Mouse (Mus musculus) gonadal fat pad, adult 2 months (tissue): ENCODE measurements around the gene Mterf1a. TPM values are rescaled to one million over a fixed set of nuclear protein-coding genes. Genes with fewer than 3 reads are reported as not detected.
"Not testable (repeated sequence)": the region's sequence is repeated elsewhere in the genome, so short reads cannot be mapped to it uniquely, and the experiment has no call there.

ENCODE experiments used
- DNase-seq: peaks from one replicate; pipeline ENCODE4 v3.0.0-alpha.2; 2012; ENCODE audit warnings: low read depth
- polyA plus RNA-seq: library from polyadenylated mRNA; depleted of rRNA; stranded (reverse); fragments of >200 nt; gene quantifications from 2 replicates; pipeline ENCODE4 v1.2.3, GENCODE M21; 2012; rRNA removed

Gene Mterf1a
- polyA plus RNA-seq = 1.2 and 1.5 TPM in 2 replicates

DNA sequence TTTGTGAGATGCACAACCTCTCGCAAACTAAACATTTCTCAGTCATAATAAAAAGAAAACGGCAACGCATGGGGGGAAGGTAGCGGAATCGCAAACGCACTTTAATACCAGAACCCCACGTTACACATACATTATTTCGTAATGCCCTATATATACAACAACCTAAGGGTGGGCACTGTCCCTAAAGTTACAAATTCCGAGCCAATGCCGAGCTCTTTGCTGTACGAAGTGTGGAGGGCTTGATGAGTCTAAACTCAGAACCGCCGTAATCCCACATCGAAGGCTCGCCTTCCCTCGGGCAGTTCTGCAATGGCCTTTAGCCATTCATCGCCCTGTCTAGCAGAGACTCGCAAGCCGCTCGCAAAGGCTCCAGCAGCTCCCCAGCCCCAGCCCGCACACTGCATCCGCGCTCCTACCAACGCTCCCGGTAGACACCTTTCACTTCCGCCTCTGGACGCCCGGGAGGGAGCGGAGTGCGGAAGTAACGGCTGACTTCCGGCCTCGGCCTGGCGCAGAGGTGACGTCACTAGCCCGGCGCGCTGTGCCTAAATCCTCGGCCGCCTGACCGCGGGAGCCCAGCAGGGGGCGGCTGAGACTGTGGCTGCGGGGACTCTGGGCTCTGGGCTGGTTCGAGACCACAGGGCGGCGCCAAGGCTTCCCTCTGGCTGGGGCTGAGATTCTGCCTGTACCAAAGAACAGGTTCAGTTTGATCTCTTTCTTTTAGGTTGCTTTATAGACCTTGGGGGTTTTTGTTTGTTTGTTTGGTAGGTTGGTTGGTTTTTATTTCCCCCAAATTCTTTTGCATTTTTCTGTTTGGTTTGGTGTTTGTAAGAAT is at the start of gene Mterf1a:
Mterf1a (minus strand) TSS at position 475 of the 835 bp plus-strand sequence.
- not testable (repeated sequence) for DNase-seq

DNA sequence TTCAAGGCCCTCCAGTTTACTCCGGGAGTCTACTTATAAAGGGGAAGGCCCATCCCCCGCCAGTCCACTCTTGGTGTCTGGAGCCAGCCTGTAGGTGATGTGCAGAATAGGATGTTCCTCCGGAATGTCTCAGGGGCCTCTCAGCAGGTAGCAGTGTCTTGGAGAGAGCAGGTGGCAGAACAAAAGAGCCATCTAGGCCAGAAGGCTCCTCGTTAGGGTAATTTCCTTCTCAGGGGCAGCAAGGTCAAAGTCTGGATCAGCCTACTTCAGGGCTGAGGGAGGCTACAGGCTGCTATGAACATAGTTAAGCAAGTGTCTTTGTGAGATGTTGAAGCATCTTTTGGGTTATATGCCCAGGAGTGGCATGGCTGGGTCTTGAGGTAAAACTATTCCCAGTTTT is 49.4 kb upstream of the Mterf1a start:
- DNase-seq = not testable (repeated sequence)

DNA sequence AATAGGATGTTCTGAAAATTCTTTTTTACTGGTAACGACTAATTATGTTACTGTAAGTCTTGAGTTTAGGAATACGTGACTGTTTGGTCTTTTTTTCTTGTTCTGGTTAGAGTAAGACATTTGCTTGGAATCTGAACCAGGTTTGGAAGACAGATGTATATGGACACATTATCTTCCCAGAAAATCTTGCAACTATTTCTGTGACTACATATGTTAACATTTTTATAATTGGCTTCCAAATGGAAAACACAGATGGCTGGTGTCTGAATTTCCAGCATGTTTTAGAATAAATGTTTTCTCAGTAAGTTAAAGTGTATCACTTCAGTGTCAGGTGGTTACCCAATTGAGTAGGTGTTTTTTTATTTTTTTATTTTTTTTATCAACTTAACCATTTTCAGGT is 47.5 kb upstream of the Mterf1a start:
- no peak for DNase-seq

DNA sequence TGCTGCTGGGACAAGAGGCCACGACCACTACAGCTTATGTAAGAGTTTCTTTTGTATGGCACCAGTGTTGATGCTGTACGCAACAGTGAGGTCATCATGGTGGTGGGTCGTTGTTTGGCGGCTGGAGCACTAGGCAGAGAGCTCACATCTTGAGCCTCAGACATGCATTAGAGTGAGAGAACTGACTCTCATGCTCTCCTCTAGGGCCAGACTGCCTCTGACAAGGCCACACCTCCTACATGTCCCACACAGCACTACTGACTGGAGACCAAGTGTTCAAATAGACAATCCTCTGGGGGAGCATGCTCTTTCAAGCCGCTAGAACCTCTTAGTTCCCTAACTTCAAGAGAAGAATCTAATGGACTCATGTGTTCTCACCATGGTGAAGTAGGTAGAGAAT is 45.6 kb upstream of the Mterf1a start:
- no peak for DNase-seq

DNA sequence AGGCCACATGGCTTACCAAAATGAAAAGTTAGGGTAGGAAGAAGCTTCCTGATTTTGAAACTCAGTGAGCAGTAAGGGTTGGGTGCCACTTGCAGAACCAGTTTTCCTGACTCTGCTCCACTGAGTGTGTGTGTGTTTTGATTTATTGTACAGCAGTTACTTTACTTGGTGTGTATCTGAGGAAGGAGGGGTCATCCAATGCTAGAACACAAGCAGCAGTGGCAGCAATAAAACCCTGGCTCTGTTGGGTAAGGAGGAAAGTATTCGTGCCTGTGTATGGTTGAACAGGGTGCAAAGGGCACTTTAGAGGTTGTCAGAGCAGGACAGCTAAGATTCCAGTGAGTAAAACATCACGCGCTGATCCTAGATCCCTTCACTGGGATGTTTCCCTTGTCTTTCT is 45.2 kb upstream of the Mterf1a start:
- no peak for DNase-seq

DNA sequence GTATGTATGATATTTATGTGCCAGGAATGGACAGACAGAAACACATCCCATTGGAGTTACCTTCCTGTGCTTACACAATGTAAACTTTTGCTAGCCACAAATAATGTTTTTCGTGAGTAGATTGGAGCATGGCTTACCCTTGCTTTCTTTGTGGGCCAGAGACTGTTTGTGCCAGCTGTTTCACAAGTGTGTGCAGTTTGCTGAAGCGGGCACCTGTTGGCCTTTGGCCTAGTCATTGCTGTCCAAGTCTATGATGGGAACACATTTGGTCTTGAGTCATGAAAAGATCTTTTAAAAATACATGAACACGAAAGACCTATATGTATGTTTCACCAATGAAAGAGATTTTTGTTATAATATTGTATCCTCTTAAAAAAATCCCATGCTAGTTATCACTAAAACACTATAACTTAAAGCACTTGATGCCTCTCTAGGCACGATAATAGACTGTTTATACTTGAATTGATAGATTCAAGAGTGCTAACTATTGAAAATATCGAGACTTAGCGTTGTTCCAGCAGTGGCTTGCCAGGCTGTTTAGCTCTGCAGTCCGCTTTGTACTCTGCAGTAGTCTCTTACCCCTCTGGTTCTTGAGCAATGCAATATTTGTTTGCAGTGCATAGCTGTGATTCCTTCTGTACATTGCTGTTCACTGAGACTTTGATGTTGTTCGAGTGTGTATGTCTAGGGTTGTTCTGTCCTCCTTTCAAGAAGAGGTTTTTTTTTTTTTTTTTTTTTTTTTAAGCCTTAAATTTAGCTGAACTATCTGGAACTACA is 42.2 kb upstream of the Mterf1a start:
- no peak for DNase-seq

DNA sequence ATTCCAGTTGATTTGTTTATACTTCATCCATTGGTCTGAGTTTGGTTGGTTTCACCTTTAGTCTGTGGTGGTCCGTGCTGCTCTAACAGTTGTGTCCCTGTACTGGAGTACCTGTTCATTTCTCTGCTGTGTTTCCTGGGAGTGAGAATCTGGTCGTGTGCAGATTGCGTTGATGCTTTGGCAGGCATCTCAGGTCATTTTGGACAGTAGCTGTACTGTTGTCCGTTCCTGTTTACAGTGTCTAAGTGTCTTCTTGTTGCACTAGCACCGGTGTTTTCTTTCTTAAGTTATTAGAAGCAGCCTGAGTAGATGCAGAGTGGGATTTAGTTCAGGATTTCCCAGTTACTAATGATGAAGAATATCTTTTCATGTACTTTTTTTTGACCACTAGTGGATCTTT is 41.5 kb upstream of the Mterf1a start:
- DNase-seq = no peak

DNA sequence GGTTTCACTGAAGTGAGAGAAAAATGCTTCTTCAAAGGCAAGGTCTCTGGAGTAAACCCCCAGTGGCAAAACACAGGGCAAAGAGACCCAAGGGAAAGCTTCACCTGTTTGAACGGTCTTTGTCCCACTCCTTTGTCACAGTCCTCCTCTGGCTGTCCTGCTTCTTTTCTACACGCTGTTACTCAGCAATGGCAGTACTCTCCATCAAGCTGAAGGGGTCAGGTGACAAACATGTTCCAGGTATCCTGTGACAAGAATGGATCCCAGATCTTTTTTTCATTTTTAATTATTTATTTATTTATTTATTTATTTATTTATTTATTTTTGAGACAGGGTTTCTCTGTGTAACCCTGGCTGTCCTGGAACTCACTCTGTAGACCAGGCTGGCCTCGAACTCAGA is 39.8 kb upstream of the Mterf1a start:
- no peak for DNase-seq

DNA sequence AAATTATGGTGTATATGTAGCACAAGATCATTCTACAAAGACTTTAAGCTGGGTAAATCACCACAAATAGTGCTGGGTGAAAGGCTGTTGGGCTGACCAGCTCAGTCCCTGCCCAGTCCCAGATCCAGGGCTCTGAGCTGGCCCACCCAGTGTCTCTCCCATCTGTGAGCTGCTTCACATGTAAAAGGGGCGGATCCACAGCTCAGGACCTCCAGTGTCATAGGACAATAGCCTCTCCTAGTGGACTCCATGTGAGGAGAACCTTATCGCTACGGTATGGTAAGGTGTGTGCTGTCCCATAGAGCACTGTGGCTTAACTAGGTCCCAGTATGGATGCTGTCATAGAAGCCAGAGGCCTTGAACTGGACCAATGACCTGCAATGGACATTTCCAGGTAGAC is 37.9 kb upstream of the Mterf1a start:
- DNase-seq = no peak

DNA sequence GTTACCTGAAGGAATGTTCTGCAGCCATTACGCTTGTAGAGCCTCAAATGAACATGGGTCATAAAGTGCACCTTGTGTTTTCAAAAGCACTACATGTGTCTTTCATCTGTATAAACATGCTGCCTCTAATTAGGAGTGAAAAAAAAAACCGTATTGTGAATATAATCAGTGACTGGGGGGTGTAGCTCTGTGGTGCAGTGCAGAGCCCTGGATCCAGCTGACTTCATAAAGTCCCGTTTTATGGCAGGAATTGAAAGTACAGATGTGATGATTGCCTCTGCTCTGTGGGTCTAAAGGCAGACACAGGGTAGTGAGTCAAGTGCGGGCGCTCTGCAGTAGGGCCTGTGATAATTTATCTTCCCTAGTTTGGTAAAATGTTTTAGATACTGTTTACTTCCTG is 37.0 kb upstream of the Mterf1a start:
- DNase-seq = no peak

DNA sequence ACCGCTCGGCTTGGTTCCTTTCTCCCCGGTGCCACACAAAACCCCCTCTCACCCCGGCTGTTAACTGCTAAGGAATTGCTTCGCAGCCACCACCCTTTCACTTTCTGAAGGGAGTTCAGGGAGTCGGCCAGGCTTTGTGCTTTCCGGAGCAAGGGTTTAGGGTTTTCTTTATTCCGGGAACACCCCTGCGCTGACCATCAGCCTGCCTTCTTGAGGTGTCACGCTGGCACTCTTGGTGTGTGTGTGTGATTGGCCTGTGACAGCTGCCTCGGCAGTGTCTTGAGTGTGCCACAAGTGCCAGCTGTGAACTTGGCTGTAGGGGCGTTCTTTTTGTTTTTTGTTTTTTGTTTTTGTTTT is 34.9 kb upstream of the Mterf1a start:
- DNase-seq = no peak

DNA sequence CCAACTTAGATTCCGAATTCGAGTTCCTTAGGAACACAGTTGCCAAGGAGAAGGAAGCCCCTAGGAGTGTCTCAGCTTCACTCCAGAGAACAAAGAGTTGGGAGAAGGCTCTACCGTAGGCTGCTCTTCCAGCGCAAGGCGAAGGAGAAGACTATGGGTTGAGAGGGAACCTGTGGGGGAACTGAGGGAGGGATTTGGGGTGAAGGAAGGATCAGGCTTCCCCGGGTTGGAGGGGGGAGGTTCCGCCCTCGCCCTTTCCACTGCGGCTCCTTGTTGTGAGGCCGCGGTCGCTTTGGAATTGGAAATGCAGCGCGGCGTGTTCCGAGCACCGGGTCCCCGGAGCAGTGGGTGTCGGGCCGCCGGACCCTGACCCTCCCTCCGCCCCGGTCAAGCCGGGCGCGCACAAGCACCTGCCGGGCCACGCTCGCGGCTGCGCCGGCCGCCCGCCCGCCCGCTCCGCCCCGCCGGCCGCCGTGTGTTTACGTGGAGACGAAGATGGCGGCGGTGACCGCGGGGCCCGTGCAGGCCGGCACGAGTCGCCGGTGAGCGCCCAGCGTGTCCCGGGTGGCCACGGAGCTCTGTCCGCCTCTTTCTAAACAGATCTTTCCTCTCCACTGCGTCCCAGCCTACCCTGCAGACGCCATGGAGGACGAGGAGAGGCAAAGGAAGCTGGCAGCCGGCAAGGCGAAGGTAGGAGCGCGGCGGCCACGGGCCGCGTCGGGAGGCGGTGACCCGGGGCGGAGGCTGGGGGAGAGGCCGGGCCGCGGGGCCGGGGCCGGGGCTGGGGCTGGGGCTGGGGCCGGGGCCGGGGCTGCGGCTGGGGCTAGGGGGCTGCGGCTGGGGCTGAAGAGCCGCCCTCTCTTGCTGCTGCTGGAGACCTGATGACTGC is 34.3 kb upstream of the Mterf1a start, which contains the start of gene Akap9:
Akap9 (plus strand) TSS at position 254 of the 889 bp plus-strand sequence.
- no peak for DNase-seq

DNA sequence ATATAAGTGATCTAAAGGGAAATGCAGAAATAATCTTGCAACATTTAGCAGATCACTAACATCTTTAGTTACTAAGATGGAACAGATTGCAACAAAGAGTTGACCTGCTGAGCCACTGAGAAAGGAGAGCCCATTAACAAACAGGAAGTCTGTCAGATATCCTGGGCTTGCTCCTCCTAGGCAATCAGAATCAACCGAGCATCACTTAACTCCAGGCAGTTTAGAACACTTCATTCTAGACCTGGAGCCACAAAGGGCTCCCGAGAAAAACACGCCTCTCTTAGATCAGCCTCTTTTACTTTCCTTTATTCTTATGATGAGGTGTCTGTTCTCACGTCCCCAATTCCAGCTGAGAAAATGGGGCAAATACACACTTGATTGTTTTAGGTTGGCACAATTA is 32.9 kb upstream of the Mterf1a start:
- no peak for DNase-seq

DNA sequence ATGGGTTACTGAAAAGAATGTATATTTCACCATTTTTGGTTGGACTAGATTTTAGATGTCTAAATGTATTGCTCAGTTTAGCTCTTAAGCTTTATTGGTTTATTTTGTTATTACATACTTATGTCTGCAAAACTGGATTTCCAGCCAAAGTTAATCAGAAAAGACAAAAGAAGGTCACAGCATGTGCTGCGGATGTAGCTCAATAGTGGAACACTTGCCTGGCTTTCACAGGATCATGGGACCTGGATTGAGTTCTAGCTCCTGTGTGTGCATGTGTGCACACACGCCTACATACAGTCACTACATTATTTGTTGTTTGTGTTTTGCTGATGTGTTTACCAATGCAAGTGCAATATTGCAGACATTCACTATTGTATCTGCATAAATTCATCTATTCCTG is 28.6 kb upstream of the Mterf1a start:
- no peak for DNase-seq

DNA sequence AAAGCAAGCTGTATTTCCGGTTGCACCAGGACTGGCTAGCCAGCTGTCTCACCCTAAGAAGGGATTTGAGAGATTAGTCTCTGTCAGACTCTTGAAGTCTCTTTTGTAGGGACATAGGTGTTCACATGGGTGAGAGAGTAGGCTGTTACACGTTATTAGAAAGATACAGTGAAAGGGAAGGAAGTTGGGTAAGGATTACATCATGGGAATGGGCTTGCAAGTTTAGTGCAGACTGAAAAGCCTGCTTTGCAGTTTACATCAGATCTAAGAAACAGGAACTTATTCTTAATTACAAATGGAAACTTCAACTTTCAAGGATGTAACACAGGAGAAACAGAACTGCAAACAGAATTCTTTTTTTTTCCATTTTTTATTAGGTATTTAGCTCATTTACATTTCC is 11.7 kb upstream of the Mterf1a start:
- DNase-seq = no peak

DNA sequence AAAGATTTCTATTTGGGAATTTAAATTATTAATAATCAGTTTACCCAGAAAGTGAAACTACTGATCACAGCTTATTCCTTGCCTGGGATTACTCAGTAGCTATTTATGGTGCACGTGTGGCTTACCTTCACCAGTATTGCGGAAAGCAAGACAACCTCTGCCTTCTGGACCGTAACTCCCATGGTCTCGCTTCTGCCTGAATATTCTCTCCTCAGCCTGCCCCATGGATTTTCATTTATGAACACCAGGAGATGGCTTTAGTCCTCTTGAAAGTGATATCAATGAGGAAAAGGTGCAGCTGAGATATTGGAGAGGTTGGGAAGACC is 524 bp upstream of the Mterf1a start:
- not testable (repeated sequence) for DNase-seq

DNA sequence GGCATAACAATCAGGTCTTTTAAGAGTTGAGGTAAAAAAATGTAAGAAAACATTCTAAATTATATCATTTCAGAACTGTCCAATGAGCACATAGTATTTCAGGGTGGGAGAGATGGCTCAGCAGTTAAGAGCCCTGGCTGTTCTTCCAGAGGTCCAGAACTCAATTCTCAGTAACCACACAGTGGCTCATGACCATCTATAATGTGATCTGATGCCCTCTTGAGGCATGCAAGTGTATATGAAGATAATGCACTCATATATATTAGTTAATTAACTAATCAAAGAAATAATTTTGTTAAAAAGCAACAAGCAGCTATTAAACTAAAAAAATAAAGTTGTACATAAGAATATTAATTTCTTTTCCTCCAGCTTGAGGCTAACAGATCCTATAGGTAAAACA is 4.5 kb downstream of the Mterf1a start:
- DNase-seq = no peak

DNA sequence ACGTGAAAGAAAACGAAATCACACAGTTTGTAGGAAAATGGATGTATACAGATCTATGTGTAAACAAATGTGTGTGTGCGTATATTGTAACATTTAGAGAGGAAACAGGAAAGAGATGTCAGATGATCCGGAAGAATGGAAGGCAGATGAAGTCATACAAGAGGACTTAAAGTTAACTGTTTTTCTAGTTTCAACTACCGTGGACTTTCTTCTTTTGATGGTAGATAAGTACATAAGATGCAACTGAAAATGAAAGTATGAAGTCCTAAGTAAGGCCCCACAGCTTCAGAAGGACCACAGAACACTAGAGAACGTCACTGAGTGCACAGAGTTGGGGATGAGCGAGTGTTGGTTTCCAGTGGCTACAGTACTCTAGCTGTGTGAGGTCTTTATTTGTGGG is 6.9 kb downstream of the Mterf1a start:
- DNase-seq = not testable (repeated sequence)

DNA sequence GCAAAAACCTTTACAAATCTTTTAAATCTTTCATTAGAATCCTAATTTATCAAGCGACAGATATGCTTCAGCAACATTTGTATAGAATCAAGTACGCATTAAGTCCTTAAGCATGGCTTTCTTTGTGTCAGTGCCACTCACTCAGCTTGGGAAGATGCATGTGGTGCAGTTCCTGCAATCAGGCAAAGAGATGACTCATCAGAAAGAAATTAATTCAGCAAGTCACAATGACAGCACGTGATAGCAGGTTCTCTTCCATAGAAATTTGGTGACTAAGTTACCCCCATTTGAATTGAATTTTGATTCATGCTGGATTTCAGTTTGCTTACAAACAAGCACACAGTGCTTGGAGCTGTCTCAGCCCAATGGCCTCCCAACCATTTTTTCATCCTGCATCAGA is 20.2 kb downstream of the Mterf1a start:
- DNase-seq = no peak

DNA sequence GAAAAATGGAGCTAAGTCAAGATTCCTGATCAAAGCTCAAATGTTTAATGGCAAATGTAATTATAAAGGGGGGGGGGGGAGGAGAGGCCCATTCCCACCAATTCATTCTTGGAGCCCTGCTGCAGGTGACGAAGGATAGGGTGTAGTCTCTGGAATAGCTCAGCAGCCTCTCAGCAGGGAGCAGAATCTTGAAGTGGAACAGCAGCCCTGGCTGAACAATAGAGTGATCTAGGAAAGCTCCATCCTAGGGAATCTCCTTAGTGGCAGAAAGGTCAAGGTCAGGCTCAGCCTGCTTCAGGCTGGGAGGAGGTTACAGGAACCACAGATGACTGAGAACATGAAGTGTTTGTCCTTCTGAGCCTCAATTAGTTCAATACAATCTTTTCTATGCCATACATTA is 21.4 kb downstream of the Mterf1a start:
- DNase-seq = no peak

DNA sequence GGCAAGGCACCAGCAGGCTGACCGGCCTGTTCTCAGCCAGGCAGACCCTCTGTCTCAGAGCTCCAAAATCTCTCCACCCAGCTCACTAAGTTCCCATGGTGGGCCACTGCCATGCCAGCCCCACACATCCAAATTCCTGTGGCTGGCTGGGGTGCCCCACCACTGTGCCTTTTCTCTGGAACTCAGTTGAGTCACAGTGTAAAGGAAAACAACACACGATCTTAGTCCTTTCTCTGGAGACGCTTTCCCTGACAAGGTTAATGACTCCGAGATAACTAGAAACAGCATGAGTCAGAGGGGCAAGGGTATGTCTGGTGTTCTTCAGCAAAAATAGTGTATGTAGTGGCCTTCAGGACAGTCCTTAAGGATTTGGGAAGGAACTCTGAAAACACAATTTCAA is 23.6 kb downstream of the Mterf1a start:
- DNase-seq = no peak

DNA sequence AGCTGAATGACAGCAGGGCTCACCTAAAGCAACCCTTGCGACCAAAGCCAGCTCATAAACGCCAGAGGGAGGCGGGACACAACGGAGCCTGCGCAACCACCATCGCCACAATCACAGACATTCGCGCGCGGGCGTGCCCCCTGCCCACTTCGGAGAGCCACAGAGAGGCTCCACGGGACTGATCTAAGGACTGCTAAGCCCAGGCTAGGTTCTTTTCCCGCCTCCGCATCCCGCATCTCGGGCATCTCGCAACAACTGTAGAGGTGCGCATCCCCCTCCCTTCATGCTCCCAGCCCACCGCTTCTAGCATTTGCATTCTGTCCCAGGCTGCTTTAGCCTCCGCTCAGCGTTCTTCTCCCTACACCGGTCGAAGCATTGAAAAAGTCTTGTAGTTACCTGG is 48.7 kb downstream of the Mterf1a start, which contains the start of gene Lrrd1:
Lrrd1 (plus strand) TSS at position 148 of the 400 bp plus-strand sequence.
- DNase-seq = no peak
